Mouse (Mus musculus): ENCODE measurements around the gene Gtf2h5. TPM values are rescaled to one million over a fixed set of nuclear protein-coding genes. Genes with fewer than 3 reads are reported as not detected.

The Gtf2h5 gene
- polyA plus RNA-seq, 1 experiment, result 0.59 TPM

DNA sequence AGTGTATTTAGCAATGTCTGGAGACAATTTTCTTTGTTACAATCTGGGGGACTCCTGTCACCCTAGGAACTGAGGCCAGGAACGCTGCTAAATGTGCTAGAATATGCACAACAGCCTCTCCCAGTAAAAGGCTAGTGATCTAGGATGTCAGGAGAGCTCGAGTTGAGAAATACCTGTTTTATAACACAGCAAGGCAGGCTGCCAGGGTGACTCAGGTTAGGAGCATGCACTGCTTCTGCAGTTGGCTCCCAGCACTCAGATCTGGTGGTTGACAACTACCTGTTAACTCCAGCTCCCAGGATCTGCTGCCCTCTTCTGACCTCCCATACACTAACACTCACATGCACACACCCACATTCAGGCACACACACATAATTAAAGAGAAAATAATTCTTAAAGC lies 13.6 kb upstream of the Gtf2h5 start:
- Histone ChIP-seq H3K4me1 (ENCODE audit: control insufficient read depth) (no peaks in the 10 kb centered on the region), H3K36me3 (ENCODE audit: control insufficient read depth) (peaks cover 43% of the 10 kb centered on the region), H3K27me3 (ENCODE audit: control insufficient read depth) (no peaks in the 10 kb centered on the region), H3K9me3 (ENCODE audit: control insufficient read depth, low read length) (no peaks in the 10 kb centered on the region), H3K4me3 (replicated peaks) (no peak overlapping the region)
- TF ChIP-seq TAL1 (IDR thresholded peaks at IDR 0.05; ENCODE audit: low read length) (no peak), GATA1 (IDR thresholded peaks at IDR 0.05; ENCODE audit: low read length) (no peak)

DNA sequence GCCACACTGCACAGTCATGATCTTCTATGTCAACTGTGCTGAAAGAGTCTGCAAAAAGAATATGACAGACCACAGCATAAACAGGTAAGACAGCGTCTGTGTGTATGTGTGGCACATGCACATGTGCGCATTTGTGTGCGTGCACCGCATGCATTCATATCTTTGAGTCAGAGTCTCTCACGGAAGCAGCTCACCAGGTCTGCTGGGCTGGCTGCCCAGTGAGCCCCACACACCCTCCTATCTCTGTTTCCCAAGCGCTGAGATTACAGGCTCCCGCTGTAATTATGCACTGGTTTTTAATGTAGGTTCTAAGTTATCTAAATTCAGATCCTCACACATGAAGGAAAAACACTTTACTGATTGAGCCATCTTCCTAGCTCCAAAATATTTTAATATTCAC lies 12.0 kb upstream of the Gtf2h5 start:
- peaks cover 53% of the 10 kb centered on the region for H3K36me3 ChIP-seq (ENCODE audit: control insufficient read depth)
- H3K9me3 ChIP-seq (ENCODE audit: control insufficient read depth, low read length), result no peaks in the 10 kb centered on the region
- H3K4me3 ChIP-seq (replicated peaks), result no peak overlapping the region
- TF ChIP-seq GATA1 (IDR thresholded peaks at IDR 0.05; ENCODE audit: low read length), result no peak
- no peak for TF ChIP-seq TAL1 (IDR thresholded peaks at IDR 0.05; ENCODE audit: low read length)
- no peaks in the 10 kb centered on the region for H3K27me3 ChIP-seq (ENCODE audit: control insufficient read depth)
- no peaks in the 10 kb centered on the region for H3K4me1 ChIP-seq (ENCODE audit: control insufficient read depth)

DNA sequence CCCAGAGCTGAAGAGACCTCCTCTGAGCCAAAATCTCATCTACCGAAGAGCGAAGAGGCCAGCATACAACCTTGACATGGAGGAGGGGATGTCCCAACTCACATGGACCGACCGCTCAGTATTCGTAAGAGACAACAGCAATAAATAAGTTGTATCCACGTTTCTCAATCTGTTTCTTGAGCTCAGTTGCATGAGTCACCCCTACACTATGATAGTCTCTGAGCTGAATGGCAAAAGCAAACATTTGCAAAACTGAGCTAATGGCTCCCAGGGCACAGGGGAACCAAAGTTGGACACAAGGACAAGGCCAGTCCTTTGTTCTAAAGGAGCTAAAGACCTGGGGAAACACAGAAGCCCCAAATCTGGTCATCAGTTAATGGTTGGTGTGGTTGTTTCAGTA lies 9.7 kb upstream of the Gtf2h5 start:
- peaks cover 55% of the 10 kb centered on the region for H3K36me3 ChIP-seq (ENCODE audit: control insufficient read depth)
- no peaks in the 10 kb centered on the region for H3K27me3 ChIP-seq (ENCODE audit: control insufficient read depth)
- no peaks in the 10 kb centered on the region for H3K9me3 ChIP-seq (ENCODE audit: control insufficient read depth, low read length)
- no peak overlapping the region for H3K4me3 ChIP-seq (replicated peaks)
- no peak for TF ChIP-seq TAL1 (IDR thresholded peaks at IDR 0.05; ENCODE audit: low read length)
- TF ChIP-seq GATA1 (IDR thresholded peaks at IDR 0.05; ENCODE audit: low read length), result no peak
- H3K4me1 ChIP-seq (ENCODE audit: control insufficient read depth), result no peaks in the 10 kb centered on the region

DNA sequence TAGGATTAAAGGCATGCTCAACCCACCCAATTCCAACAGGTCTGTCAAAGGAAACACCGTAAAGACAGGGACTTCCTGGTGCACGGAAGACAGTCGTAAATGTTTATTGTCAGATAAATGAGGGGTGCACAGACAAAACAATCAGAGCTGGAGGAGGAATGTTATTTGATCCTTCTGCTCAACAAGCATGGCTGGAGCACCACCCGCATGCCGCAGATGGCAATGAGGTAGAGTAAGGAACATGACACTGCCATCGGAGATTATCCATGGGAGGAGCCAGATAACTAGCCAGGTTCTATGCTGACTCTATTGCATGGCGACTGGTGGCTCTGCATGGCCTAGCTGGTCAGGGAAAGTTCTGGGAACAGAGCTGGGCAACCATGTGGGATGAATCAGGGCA lies 6.2 kb upstream of the Gtf2h5 start:
- Histone ChIP-seq H3K9me3 (ENCODE audit: control insufficient read depth, low read length) (no peaks in the 10 kb centered on the region), H3K4me3 (replicated peaks) (no peak overlapping the region), H3K27me3 (ENCODE audit: control insufficient read depth) (no peaks in the 10 kb centered on the region), H3K4me1 (ENCODE audit: control insufficient read depth) (peaks cover 10% of the 10 kb centered on the region), H3K36me3 (ENCODE audit: control insufficient read depth) (peaks cover 39% of the 10 kb centered on the region)
- no peak for TF ChIP-seq GATA1 (IDR thresholded peaks at IDR 0.05; ENCODE audit: low read length)
- TF ChIP-seq TAL1 (IDR thresholded peaks at IDR 0.05; ENCODE audit: low read length), result no peak

DNA sequence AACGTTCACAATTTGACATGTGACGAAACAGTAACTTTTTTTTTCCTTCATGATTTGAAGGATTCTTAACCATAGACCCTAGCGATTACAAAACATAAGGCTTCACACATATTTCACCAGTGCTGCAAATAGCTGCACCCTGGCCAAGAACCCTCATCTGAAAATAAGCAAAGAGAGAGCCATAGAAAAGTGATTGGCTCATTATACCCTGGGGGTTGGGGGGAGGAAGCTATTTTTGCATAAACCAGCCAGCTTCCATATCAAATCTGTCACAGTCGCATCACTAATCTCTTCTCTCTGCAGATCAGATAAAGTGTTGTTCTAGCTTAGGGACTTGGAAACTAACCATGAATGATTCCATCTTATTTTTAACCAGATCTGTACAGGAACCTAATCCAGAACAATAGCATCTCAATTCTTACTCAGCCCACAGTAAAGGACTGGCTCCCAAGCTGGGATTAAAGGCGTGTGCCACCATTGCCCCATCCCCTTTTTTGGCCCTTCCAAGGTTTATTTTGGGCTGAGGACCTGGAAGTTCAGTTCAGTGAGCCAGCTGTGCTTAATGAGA lies 3.8 kb downstream of the Gtf2h5 start:
- Histone ChIP-seq H3K27me3 (ENCODE audit: control insufficient read depth) (no peaks in the 10 kb centered on the region), H3K4me3 (replicated peaks) (no peak overlapping the region), H3K36me3 (ENCODE audit: control insufficient read depth) (peaks cover 49% of the 10 kb centered on the region), H3K4me1 (ENCODE audit: control insufficient read depth) (peaks cover 23% of the 10 kb centered on the region), H3K9me3 (ENCODE audit: control insufficient read depth, low read length) (no peaks in the 10 kb centered on the region)
- TF ChIP-seq TAL1 (IDR thresholded peaks at IDR 0.05; ENCODE audit: low read length), result no peak
- TF ChIP-seq GATA1 (IDR thresholded peaks at IDR 0.05; ENCODE audit: low read length), result no peak

DNA sequence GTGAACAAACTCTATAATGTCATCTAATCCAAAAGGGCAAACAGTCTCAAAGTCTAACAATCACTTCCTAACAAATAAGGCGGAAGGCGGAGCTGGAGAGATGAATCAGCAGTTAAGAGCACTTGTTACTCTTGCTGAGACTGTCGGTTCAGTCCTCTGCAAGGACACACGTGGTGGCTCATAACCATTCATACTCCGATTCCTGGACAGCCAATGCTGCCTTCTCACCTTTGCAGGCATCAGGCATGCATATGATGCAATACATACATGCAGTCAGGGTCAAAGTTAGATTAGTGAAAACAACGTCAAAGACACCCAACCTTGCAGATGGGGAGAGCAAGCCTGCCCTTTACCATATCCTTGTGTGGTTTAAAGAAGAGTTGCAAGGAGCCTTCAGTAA lies 12.0 kb downstream of the Gtf2h5 start:
- TF ChIP-seq TAL1 (IDR thresholded peaks at IDR 0.05; ENCODE audit: low read length) (no peak), GATA1 (IDR thresholded peaks at IDR 0.05; ENCODE audit: low read length) (no peak)
- Histone ChIP-seq H3K27me3 (ENCODE audit: control insufficient read depth) (no peaks in the 10 kb centered on the region), H3K4me3 (replicated peaks) (no peak overlapping the region), H3K4me1 (ENCODE audit: control insufficient read depth) (no peaks in the 10 kb centered on the region), H3K9me3 (ENCODE audit: control insufficient read depth, low read length) (no peaks in the 10 kb centered on the region), H3K36me3 (ENCODE audit: control insufficient read depth) (peaks cover 17% of the 10 kb centered on the region)

DNA sequence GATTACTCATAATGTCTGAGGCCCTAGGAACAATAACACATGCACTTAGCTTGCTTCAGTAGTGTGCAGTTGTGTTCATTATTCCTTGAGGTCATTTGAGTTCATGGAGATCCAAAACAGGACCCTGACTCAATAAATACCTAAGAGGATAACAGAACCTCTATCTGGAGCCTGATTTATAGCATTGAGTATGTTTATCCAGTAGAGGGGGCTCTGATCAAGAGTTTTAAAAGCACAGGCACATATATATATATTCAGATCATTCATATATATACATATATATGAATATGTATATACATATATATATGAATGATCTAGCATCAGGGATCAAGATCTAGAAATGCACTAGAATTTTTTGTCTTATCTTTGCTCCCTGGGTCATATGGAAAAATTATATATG lies 16.0 kb downstream of the Gtf2h5 start:
- Histone ChIP-seq H3K9me3 (ENCODE audit: control insufficient read depth, low read length) (no peaks in the 10 kb centered on the region), H3K4me1 (ENCODE audit: control insufficient read depth) (no peaks in the 10 kb centered on the region), H3K36me3 (ENCODE audit: control insufficient read depth) (peaks cover 2% of the 10 kb centered on the region; the same call in 1 of the 2 replicates), H3K4me3 (replicated peaks) (no peak overlapping the region), H3K27me3 (ENCODE audit: control insufficient read depth) (no peaks in the 10 kb centered on the region)
- no peak for TF ChIP-seq GATA1 (IDR thresholded peaks at IDR 0.05; ENCODE audit: low read length)
- TF ChIP-seq TAL1 (IDR thresholded peaks at IDR 0.05; ENCODE audit: low read length), result no peak

DNA sequence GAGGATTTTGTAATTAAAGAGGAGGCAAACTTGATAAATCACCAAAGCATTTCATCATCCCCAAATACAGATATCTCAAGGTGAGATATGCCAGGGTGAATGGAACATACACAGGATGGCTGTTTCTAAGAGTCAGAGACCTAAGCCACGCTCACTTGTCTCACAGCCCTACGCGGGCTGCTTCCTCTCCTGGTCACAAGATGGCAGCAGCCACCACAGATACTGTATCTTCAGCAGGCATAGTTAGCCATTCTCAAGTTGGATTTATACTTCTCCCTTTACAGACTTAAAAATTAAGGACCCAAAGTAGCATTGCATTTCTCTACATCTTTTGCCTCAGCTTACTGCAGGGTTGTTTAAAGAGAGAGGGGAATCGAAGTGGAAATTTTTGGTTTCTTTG lies 18.3 kb downstream of the Gtf2h5 start:
- no peaks in the 10 kb centered on the region for H3K36me3 ChIP-seq (ENCODE audit: control insufficient read depth)
- no peaks in the 10 kb centered on the region for H3K4me1 ChIP-seq (ENCODE audit: control insufficient read depth)

DNA sequence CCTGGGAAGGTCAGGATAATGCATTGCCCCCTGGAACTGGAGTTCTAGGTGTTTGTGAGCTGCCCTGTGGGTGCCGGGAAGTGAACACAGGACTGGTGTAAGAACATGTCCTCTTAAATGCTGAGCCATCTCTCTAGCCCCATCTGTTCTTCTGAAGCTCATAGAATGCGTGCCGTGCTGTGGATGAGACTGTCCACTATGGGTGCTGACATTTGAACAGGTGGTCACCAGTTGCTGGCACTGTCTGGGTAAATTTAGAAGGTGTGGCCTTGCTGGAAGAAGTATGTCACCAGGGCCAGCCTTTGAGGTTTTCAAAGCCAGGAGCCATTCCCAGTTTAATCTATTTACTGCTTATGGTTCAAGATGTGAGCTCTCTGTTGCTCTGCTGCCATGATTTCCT lies 22.7 kb downstream of the Gtf2h5 start:
- no peaks in the 10 kb centered on the region for H3K9me3 ChIP-seq (ENCODE audit: control insufficient read depth, low read length)
- H3K27me3 ChIP-seq (ENCODE audit: control insufficient read depth), result peaks cover 19% of the 10 kb centered on the region
- TF ChIP-seq TAL1 (IDR thresholded peaks at IDR 0.05; ENCODE audit: low read length) (no peak), GATA1 (IDR thresholded peaks at IDR 0.05; ENCODE audit: low read length) (no peak)
- peaks cover 12% of the 10 kb centered on the region for H3K4me1 ChIP-seq (ENCODE audit: control insufficient read depth)
- no peak overlapping the region for H3K4me3 ChIP-seq (replicated peaks)
- no peaks in the 10 kb centered on the region for H3K36me3 ChIP-seq (ENCODE audit: control insufficient read depth)

More for the DNA sequence above, 18.3 kb downstream of the Gtf2h5 start:
- no peak overlapping the region for H3K4me3 ChIP-seq (replicated peaks)
- H3K27me3 ChIP-seq (ENCODE audit: control insufficient read depth), result peaks cover 3% of the 10 kb centered on the region; the same call in 1 of the 2 replicates
- H3K9me3 ChIP-seq (ENCODE audit: control insufficient read depth, low read length), result no peaks in the 10 kb centered on the region
- no peak for TF ChIP-seq GATA1 (IDR thresholded peaks at IDR 0.05; ENCODE audit: low read length)
- TF ChIP-seq TAL1 (IDR thresholded peaks at IDR 0.05; ENCODE audit: low read length), result no peak

DNA sequence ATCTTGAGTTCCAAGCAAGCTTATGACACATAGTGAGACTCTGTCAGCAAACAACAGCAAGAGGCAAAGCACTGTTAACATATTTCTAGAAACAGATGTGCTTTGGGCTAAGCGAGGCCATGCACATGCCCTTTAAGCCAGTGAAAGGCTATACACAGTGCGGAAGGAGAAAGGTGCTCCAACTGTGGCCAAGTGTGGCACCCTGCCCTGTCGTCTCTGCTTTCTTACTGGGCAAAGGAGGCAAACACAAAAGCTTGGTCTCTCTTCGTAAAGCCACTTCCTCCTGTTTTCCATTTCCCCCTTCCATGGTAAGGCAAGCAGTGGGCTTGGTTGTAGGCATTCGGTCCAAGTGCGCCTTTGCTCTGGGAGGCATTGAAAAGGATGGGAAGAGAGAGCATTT lies 24.0 kb downstream of the Gtf2h5 start:
- H3K9me3 ChIP-seq (ENCODE audit: control insufficient read depth, low read length), result no peaks in the 10 kb centered on the region
- peaks cover 31% of the 10 kb centered on the region for H3K27me3 ChIP-seq (ENCODE audit: control insufficient read depth)
- no peak overlapping the region for H3K4me3 ChIP-seq (replicated peaks)
- peaks cover 17% of the 10 kb centered on the region for H3K4me1 ChIP-seq (ENCODE audit: control insufficient read depth)
- TF ChIP-seq TAL1 (IDR thresholded peaks at IDR 0.05; ENCODE audit: low read length), result no peak
- H3K36me3 ChIP-seq (ENCODE audit: control insufficient read depth), result no peaks in the 10 kb centered on the region

Data from erythroblast, embryonic 14.5 days (primary cell).